8 mouse cellular contexts compared by ENCODE assay signal in the genomic region with DNA sequence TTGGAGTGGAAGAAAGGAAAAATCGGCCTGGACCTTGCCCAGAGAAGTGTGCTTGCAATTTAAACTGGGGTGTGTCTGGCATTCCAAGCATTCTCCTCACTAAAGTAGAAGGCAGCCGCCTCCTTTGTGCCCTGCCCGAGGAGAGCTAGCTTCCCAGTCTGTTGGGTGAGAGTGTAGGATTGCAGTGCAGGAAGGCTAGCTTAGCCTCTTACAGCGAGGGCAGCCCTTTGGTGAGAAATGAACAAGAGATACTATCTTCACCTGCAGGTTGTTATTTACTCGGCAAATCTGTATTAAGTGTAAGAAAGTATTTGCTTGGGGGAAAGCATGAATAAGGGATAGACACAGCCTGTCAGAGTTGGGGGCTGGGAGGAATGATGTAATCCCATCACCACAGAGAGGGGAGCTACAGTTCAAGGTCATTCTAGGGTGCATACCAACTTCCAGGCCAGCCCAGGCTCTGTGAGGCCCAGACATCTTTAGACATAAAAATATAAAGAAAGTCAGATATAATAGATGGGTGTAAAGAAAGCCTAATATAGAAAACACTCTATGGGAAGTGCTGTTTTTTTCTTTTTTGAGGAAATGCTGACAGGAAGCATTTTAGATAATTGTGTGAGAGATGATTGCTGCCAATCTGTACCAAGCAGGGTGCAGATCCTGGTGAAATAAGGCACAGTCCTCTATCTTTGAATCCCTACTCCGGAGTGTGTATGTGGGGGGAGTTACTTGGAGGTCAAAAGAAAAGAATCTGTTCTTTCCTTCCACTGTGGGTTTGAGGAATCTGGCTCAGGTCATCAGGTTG. TPM values are rescaled to one million over a fixed set of nuclear protein-coding genes. Genes with fewer than 3 reads are reported as not detected.
DNase-seq lines count a peak whose midpoint lies in the region; ATAC-seq lines count a peak whose summit lies in the region.

No protein-coding gene starts in this region.

- peak overlapping the region; percentile 34; the same call in 1 of the 2 replicates for H3K9ac ChIP-seq in forebrain, embryonic 13.5 days

- peak; percentile 10 for DNase-seq in thymus, postnatal 14 days
- no peak for DNase-seq in thymus, postnatal 0 days (ENCODE audit: low spot score)
- DNase-seq in kidney, postnatal 36 days = peak; percentile 72 to 78
- peak; percentile 58 for DNase-seq in mesoderm, embryonic 11.5 days (ENCODE audit: low read depth, low spot score)
- DNase-seq in layer of hippocampus, adult 8-10 months (ENCODE audit: low spot score in 2 of 2) = no peak
- no peak for DNase-seq in layer of hippocampus, postnatal 36 days
- no peak for DNase-seq in right cerebral cortex, postnatal 10 days (ENCODE audit: low spot score in 2 of 2)

- no peaks in the 10 kb centered on the region for H3K27me3 ChIP-seq in forebrain, embryonic 13.5 days

- H3K4me1 ChIP-seq in forebrain, embryonic 13.5 days = peaks cover 31% of the 10 kb centered on the region

- no peak overlapping the region for H3K4me3 ChIP-seq in forebrain, embryonic 13.5 days

- H3K4me2 ChIP-seq in forebrain, embryonic 13.5 days = no peak overlapping the region

- no peaks in the 10 kb centered on the region for H3K9me3 ChIP-seq in forebrain, embryonic 13.5 days (replicated peaks)

- 15% methylated on average over 6 of the region's 6 CpGs for WGBS in forebrain, embryonic 13.5 days

- 0 out of 2 replicates have a peak overlapping the region, but pooled peaks have one; percentile 14 for H3K27ac ChIP-seq in forebrain, embryonic 13.5 days

- ATAC-seq in forebrain, embryonic 13.5 days = no peak

- H3K36me3 ChIP-seq in forebrain, embryonic 13.5 days (ENCODE audit: poor library complexity, severe bottlenecking) = peaks cover under 1% of the 10 kb centered on the region; the same call in 1 of the 2 replicates

RNA-seq across cellular contexts. Expression of a gene that starts 1.6 kb away (rescaled TPM):
- polyA plus RNA-seq in thymus, postnatal 0 days (2015; fragmentation: Nextera tagmentation; extraction: Ambion mirVana) = 45.2 and 49.4 TPM in 2 replicates
- 67.1 and 72.6 TPM in 2 replicates for polyA plus RNA-seq in forebrain, embryonic 13.5 days (2015; fragmentation: Nextera tagmentation; extraction: Ambion mirVana)
- total RNA-seq in layer of hippocampus, adult 8-10 months (2022) = 1 to 10 TPM in 2 of 4 experiments, under 1 TPM in 2; 0.69 to 1.1 (median 0.93) TPM
- total RNA-seq in layer of hippocampus, postnatal 36 days (2021) = 1 to 10 TPM in 1 of 2 experiments, under 1 TPM in 1; 0.85 to 1.5 TPM

RNA-seq across cellular contexts. Expression of a gene that starts 27.5 kb away (rescaled TPM):
- polyA plus RNA-seq in thymus, postnatal 0 days (2015; fragmentation: Nextera tagmentation; extraction: Ambion mirVana) = 11.1 and 14.3 TPM in 2 replicates
- 4.5 TPM in 2 replicates for polyA plus RNA-seq in forebrain, embryonic 13.5 days (2015; fragmentation: Nextera tagmentation; extraction: Ambion mirVana)
- total RNA-seq in layer of hippocampus, adult 8-10 months (2022) = 100 to 1,000 TPM; 106 to 125 (median 109) TPM
- 100 to 1,000 TPM; 105 to 113 TPM for total RNA-seq in layer of hippocampus, postnatal 36 days (2021)

Comparison
In these comparisons a context has a peak if more than half of its experiments do, and no peak if none do; other contexts are left out.
1. DNase-seq: peak in thymus, postnatal 14 days (single experiment), kidney, postnatal 36 days (2 of 2) and mesoderm, embryonic 11.5 days (single experiment); none in thymus, postnatal 0 days (single experiment), layer of hippocampus, adult 8-10 months (0 of 2), layer of hippocampus, postnatal 36 days (0 of 2) and right cerebral cortex, postnatal 10 days (0 of 2).